Mouse (Mus musculus): ENCODE measurements around the gene Snx27. TPM values are rescaled to one million over a fixed set of nuclear protein-coding genes. Genes with fewer than 3 reads are reported as not detected.

Gene Snx27
- polyA plus RNA-seq, 1 experiment from 2014 or later = 21.5 TPM

GRCm38 (mm10) chr3:94616717-94617116 is 34.2 kb upstream of the Snx27 start:
- no peaks in the 10 kb centered on the region for H3K27me3 ChIP-seq (replicated peaks; ENCODE audit: insufficient read depth, low read length)
- DNase-seq (ENCODE audit: low spot score) = peak; percentile 55
- H3K27ac ChIP-seq (ENCODE audit: low read length) = no peak overlapping the region
- 77% methylated on average over 4 of the region's 4 CpGs for WGBS
- no peak for ATAC-seq
- H3K36me3 ChIP-seq (ENCODE audit: insufficient read depth, low read length) = no peaks in the 10 kb centered on the region
- H3K4me3 ChIP-seq (ENCODE audit: low read depth, low read length) = no peak overlapping the region
- no peak for TF ChIP-seq EP300 (IDR thresholded peaks at IDR 0.05)
- TF ChIP-seq CTCF (IDR thresholded peaks at IDR 0.05) = peak; percentile 70
- H3K9me3 ChIP-seq (ENCODE audit: low read length) = no peaks in the 10 kb centered on the region
- H3K4me2 ChIP-seq (replicated peaks; ENCODE audit: low read depth, low read length) = no peak overlapping the region
- H3K4me1 ChIP-seq (ENCODE audit: insufficient read depth, low read depth, low read length) = no peaks in the 10 kb centered on the region
- H3K9ac ChIP-seq (replicated peaks; ENCODE audit: low read depth) = no peak overlapping the region

GRCm38 (mm10) chr3:94613258-94613878 is 30.9 kb upstream of the Snx27 start:
- ATAC-seq = no peak
- no peaks in the 10 kb centered on the region for H3K36me3 ChIP-seq (ENCODE audit: insufficient read depth, low read length)
- no peak overlapping the region for H3K27ac ChIP-seq (ENCODE audit: low read length)
- no peaks in the 10 kb centered on the region for H3K4me1 ChIP-seq (ENCODE audit: insufficient read depth, low read depth, low read length)
- H3K4me2 ChIP-seq (replicated peaks; ENCODE audit: low read depth, low read length) = no peak overlapping the region
- no peaks in the 10 kb centered on the region for H3K27me3 ChIP-seq (replicated peaks; ENCODE audit: insufficient read depth, low read length)
- H3K9ac ChIP-seq (replicated peaks; ENCODE audit: low read depth) = no peak overlapping the region
- no peak for TF ChIP-seq EP300 (IDR thresholded peaks at IDR 0.05)
- no peak for TF ChIP-seq CTCF (IDR thresholded peaks at IDR 0.05)
- no peak overlapping the region for H3K4me3 ChIP-seq (ENCODE audit: low read depth, low read length)
- no peaks in the 10 kb centered on the region for H3K9me3 ChIP-seq (ENCODE audit: low read length)
- 69% methylated on average over 7 of the region's 7 CpGs for WGBS
- DNase-seq (ENCODE audit: low spot score) = no peak

GRCm38 (mm10) chr3:94612274-94612673 is 29.8 kb upstream of the Snx27 start:
- no peaks in the 10 kb centered on the region for H3K27me3 ChIP-seq (replicated peaks; ENCODE audit: insufficient read depth, low read length)
- no peak overlapping the region for H3K9ac ChIP-seq (replicated peaks; ENCODE audit: low read depth)
- no peak for TF ChIP-seq EP300 (IDR thresholded peaks at IDR 0.05)
- no peak for TF ChIP-seq CTCF (IDR thresholded peaks at IDR 0.05)
- H3K4me3 ChIP-seq (ENCODE audit: low read depth, low read length) = no peak overlapping the region
- DNase-seq (ENCODE audit: low spot score) (no peak), ATAC-seq (no peak)
- H3K4me2 ChIP-seq (replicated peaks; ENCODE audit: low read depth, low read length) = no peak overlapping the region
- H3K4me1 ChIP-seq (ENCODE audit: insufficient read depth, low read depth, low read length) = no peaks in the 10 kb centered on the region
- 53% methylated on average over 1 of the region's 1 CpGs for WGBS
- no peaks in the 10 kb centered on the region for H3K9me3 ChIP-seq (ENCODE audit: low read length)
- no peak overlapping the region for H3K27ac ChIP-seq (ENCODE audit: low read length)
- no peaks in the 10 kb centered on the region for H3K36me3 ChIP-seq (ENCODE audit: insufficient read depth, low read length)

- Histone ChIP-seq H3K36me3 (ENCODE audit: insufficient read depth, low read length) (no peaks in the 10 kb centered on the region), H3K4me2 (replicated peaks; ENCODE audit: low read depth, low read length) (no peak overlapping the region), H3K9ac (replicated peaks; ENCODE audit: low read depth) (no peak overlapping the region), H3K9me3 (ENCODE audit: low read length) (no peaks in the 10 kb centered on the region), H3K27ac (ENCODE audit: low read length) (no peak overlapping the region), H3K4me1 (ENCODE audit: insufficient read depth, low read depth, low read length) (no peaks in the 10 kb centered on the region), H3K4me3 (ENCODE audit: low read depth, low read length) (no peak overlapping the region), H3K27me3 (replicated peaks; ENCODE audit: insufficient read depth, low read length) (no peaks in the 10 kb centered on the region)
- TF ChIP-seq EP300 (IDR thresholded peaks at IDR 0.05) (no peak), CTCF (IDR thresholded peaks at IDR 0.05) (no peak)
- DNase-seq (ENCODE audit: low spot score) = no peak
- ATAC-seq = no peak
- 73% methylated on average over 5 of the region's 5 CpGs for WGBS
Measured at GRCm38 (mm10) chr3:94611834-94612233, 29.3 kb upstream of the Snx27 start.

- Histone ChIP-seq H3K4me1 (ENCODE audit: insufficient read depth, low read depth, low read length) (no peaks in the 10 kb centered on the region), H3K27me3 (replicated peaks; ENCODE audit: insufficient read depth, low read length) (no peaks in the 10 kb centered on the region), H3K36me3 (ENCODE audit: insufficient read depth, low read length) (no peaks in the 10 kb centered on the region), H3K9me3 (ENCODE audit: low read length) (no peaks in the 10 kb centered on the region), H3K27ac (ENCODE audit: low read length) (no peak overlapping the region), H3K4me3 (ENCODE audit: low read depth, low read length) (no peak overlapping the region), H3K9ac (replicated peaks; ENCODE audit: low read depth) (no peak overlapping the region), H3K4me2 (replicated peaks; ENCODE audit: low read depth, low read length) (no peak overlapping the region)
- DNase-seq (ENCODE audit: low spot score) (no peak), ATAC-seq (no peak)
- TF ChIP-seq CTCF (IDR thresholded peaks at IDR 0.05) (no peak), EP300 (IDR thresholded peaks at IDR 0.05) (no peak)
- 58% methylated on average over 4 of the region's 4 CpGs for WGBS
Measured at GRCm38 (mm10) chr3:94611343-94611742, 28.8 kb upstream of the Snx27 start.

GRCm38 (mm10) chr3:94610581-94610980 is 28.1 kb upstream of the Snx27 start:
- 81% methylated on average over 2 of the region's 2 CpGs for WGBS
- no peaks in the 10 kb centered on the region for H3K36me3 ChIP-seq (ENCODE audit: insufficient read depth, low read length)
- H3K9me3 ChIP-seq (ENCODE audit: low read length) = no peaks in the 10 kb centered on the region
- ATAC-seq (no peak), DNase-seq (ENCODE audit: low spot score) (no peak)
- TF ChIP-seq EP300 (IDR thresholded peaks at IDR 0.05) (no peak), CTCF (IDR thresholded peaks at IDR 0.05) (no peak)
- no peak overlapping the region for H3K4me2 ChIP-seq (replicated peaks; ENCODE audit: low read depth, low read length)
- no peak overlapping the region for H3K4me3 ChIP-seq (ENCODE audit: low read depth, low read length)
- H3K27ac ChIP-seq (ENCODE audit: low read length) = no peak overlapping the region
- no peak overlapping the region for H3K9ac ChIP-seq (replicated peaks; ENCODE audit: low read depth)
- no peaks in the 10 kb centered on the region for H3K27me3 ChIP-seq (replicated peaks; ENCODE audit: insufficient read depth, low read length)
- no peaks in the 10 kb centered on the region for H3K4me1 ChIP-seq (ENCODE audit: insufficient read depth, low read depth, low read length)

GRCm38 (mm10) chr3:94609621-94610020 is 27.1 kb upstream of the Snx27 start:
- H3K4me2 ChIP-seq (replicated peaks; ENCODE audit: low read depth, low read length) = no peak overlapping the region
- DNase-seq (ENCODE audit: low spot score) (no peak), ATAC-seq (no peak)
- H3K4me3 ChIP-seq (ENCODE audit: low read depth, low read length) = no peak overlapping the region
- 88% methylated on average over 3 of the region's 3 CpGs for WGBS
- H3K9ac ChIP-seq (replicated peaks; ENCODE audit: low read depth) = no peak overlapping the region
- no peaks in the 10 kb centered on the region for H3K9me3 ChIP-seq (ENCODE audit: low read length)
- no peaks in the 10 kb centered on the region for H3K27me3 ChIP-seq (replicated peaks; ENCODE audit: insufficient read depth, low read length)
- TF ChIP-seq CTCF (IDR thresholded peaks at IDR 0.05) (no peak), EP300 (IDR thresholded peaks at IDR 0.05) (no peak)
- H3K4me1 ChIP-seq (ENCODE audit: insufficient read depth, low read depth, low read length) = no peaks in the 10 kb centered on the region
- no peaks in the 10 kb centered on the region for H3K36me3 ChIP-seq (ENCODE audit: insufficient read depth, low read length)
- H3K27ac ChIP-seq (ENCODE audit: low read length) = no peak overlapping the region

Data from lung, postnatal 0 days (tissue).